Mouse (Mus musculus) macrophage (primary cell): ENCODE results near the gene Pik3r1. TPM values are rescaled to one million over a fixed set of nuclear protein-coding genes. Genes with fewer than 3 reads are reported as not detected.

Source experiments
- H3K27ac ChIP-seq: fragments of 350-480 bp; formaldehyde crosslinking; 2 replicates; pipeline ENCODE4 v1.9.0; 2021
- H3K36me3 ChIP-seq: fragments of 350-480 bp; formaldehyde crosslinking; 2 replicates; pipeline ENCODE4 v1.9.0; 2021; ENCODE audit errors: inconsistent target
- H3K4me3 ChIP-seq: fragments of 350-480 bp; formaldehyde crosslinking; 2 replicates; pipeline ENCODE4 v1.9.0; 2021; ENCODE audit errors: inconsistent target
- H3K79me2 ChIP-seq: fragments of 350-480 bp; formaldehyde crosslinking; 2 replicates; pipeline ENCODE4 v1.9.0; 2021; ENCODE audit errors: inconsistent target
- WGBS: methylation state at CpG from one replicate; pipeline ENCODE4 v1.1.7; 2026; ENCODE audit warnings: inconsistent platforms; ENCODE audit not compliant: missing documents; 5-methylcytosine and 5-hydroxymethylcytosine counted together
- polyA plus RNA-seq: library from polyadenylated mRNA; stranded (reverse); fragments of 250-400 nt; gene quantifications from 3 replicates; pipeline ENCODE4 v1.2.4, GENCODE M21; 2018; ENCODE audit warnings: inconsistent platforms

Gene Pik3r1
- polyA plus RNA-seq, 1 experiment from 2014 or later, result 46.9 TPM

GRCm38 (mm10) chr13:101717836-101718235, 50.2 kb downstream of the Pik3r1 start:
- Histone ChIP-seq H3K27ac (no peak overlapping the region), H3K36me3 (peaks cover 8% of the 10 kb centered on the region; the same call in 1 of the 2 replicates), H3K4me3 (no peak overlapping the region), H3K79me2 (peaks cover 98% of the 10 kb centered on the region)
- 96% methylated on average over 6 of the region's 6 CpGs for WGBS

GRCm38 (mm10) chr13:101713429-101714088, 54.5 kb downstream of the Pik3r1 start:
- no peak overlapping the region for H3K27ac ChIP-seq
- 91% methylated on average over 11 of the region's 12 CpGs for WGBS

GRCm38 (mm10) chr13:101712720-101713428, 55.1 kb downstream of the Pik3r1 start:
- Histone ChIP-seq H3K79me2 (peaks cover 93% of the 10 kb centered on the region), H3K36me3 (peaks cover 31% of the 10 kb centered on the region), H3K4me3 (no peak overlapping the region), H3K27ac (no peak overlapping the region)
- WGBS, result 93% methylated on average over 9 of the region's 9 CpGs

More at GRCm38 (mm10) chr13:101713429-101714088, 54.5 kb downstream of the Pik3r1 start:
- Histone ChIP-seq H3K79me2 (peaks cover 94% of the 10 kb centered on the region), H3K36me3 (peaks cover 24% of the 10 kb centered on the region; the same call in 1 of the 2 replicates), H3K4me3 (no peak overlapping the region)

- WGBS, result 63% methylated on average over 9 of the region's 9 CpGs
- no peak overlapping the region for H3K27ac ChIP-seq
- H3K4me3 ChIP-seq, result no peak overlapping the region
- H3K36me3 ChIP-seq, result peaks cover 38% of the 10 kb centered on the region
- H3K79me2 ChIP-seq, result peaks cover 85% of the 10 kb centered on the region
Observed at GRCm38 (mm10) chr13:101712099-101712498, 55.9 kb downstream of the Pik3r1 start.

- WGBS, result 56% methylated on average over 2 of the region's 2 CpGs
- Histone ChIP-seq H3K36me3 (peaks cover 42% of the 10 kb centered on the region), H3K79me2 (peaks cover 83% of the 10 kb centered on the region), H3K4me3 (no peak overlapping the region), H3K27ac (no peak overlapping the region)
Observed at GRCm38 (mm10) chr13:101711301-101711700, 56.7 kb downstream of the Pik3r1 start.

GRCm38 (mm10) chr13:101709788-101710187, 58.2 kb downstream of the Pik3r1 start:
- Histone ChIP-seq H3K79me2 (peaks cover 76% of the 10 kb centered on the region), H3K4me3 (no peak overlapping the region), H3K27ac (no peak overlapping the region), H3K36me3 (peaks cover 50% of the 10 kb centered on the region)
- WGBS, result 87% methylated on average over 3 of the region's 3 CpGs

- Histone ChIP-seq H3K4me3 (no peak overlapping the region), H3K27ac (no peak overlapping the region), H3K79me2 (peaks cover 58% of the 10 kb centered on the region), H3K36me3 (peaks cover 61% of the 10 kb centered on the region)
- 73% methylated on average over 9 of the region's 9 CpGs for WGBS
Observed at GRCm38 (mm10) chr13:101707226-101707625, 60.8 kb downstream of the Pik3r1 start.

GRCm38 (mm10) chr13:101706426-101706825, 61.6 kb downstream of the Pik3r1 start:
- Histone ChIP-seq H3K36me3 (peaks cover 69% of the 10 kb centered on the region), H3K4me3 (no peak overlapping the region), H3K79me2 (peaks cover 50% of the 10 kb centered on the region), H3K27ac (no peak overlapping the region)
- 63% methylated on average over 7 of the region's 7 CpGs for WGBS

GRCm38 (mm10) chr13:101702096-101702775, 65.8 kb downstream of the Pik3r1 start:
- peaks cover 64% of the 10 kb centered on the region for H3K36me3 ChIP-seq
- H3K4me3 ChIP-seq, result no peak overlapping the region
- peaks cover 49% of the 10 kb centered on the region; the same call in 1 of the 2 replicates for H3K79me2 ChIP-seq
- 83% methylated on average over 14 of the region's 14 CpGs for WGBS
- H3K27ac ChIP-seq, result no peak overlapping the region

- Histone ChIP-seq H3K4me3 (no peak overlapping the region), H3K36me3 (peaks cover 61% of the 10 kb centered on the region), H3K79me2 (peaks cover 46% of the 10 kb centered on the region; the same call in 1 of the 2 replicates), H3K27ac (no peak overlapping the region)
- WGBS, result 88% methylated on average over 8 of the region's 8 CpGs
Observed at GRCm38 (mm10) chr13:101701632-101702031, 66.4 kb downstream of the Pik3r1 start.

GRCm38 (mm10) chr13:101699742-101700141, 68.3 kb downstream of the Pik3r1 start:
- Histone ChIP-seq H3K4me3 (no peak overlapping the region), H3K79me2 (peaks cover 44% of the 10 kb centered on the region; the same call in 1 of the 2 replicates), H3K36me3 (peaks cover 43% of the 10 kb centered on the region), H3K27ac (no peak overlapping the region)
- WGBS, result 41% methylated on average over 5 of the region's 5 CpGs

GRCm38 (mm10) chr13:101697966-101698365, 70.1 kb downstream of the Pik3r1 start:
- no peak overlapping the region for H3K4me3 ChIP-seq

GRCm38 (mm10) chr13:101697461-101697860, 70.6 kb downstream of the Pik3r1 start:
- peaks cover 34% of the 10 kb centered on the region for H3K36me3 ChIP-seq
- H3K4me3 ChIP-seq, result no peak overlapping the region
- WGBS, result 93% methylated on average over 5 of the region's 5 CpGs
- H3K27ac ChIP-seq, result no peak overlapping the region
- H3K79me2 ChIP-seq, result peaks cover 56% of the 10 kb centered on the region; the same call in 1 of the 2 replicates

More at GRCm38 (mm10) chr13:101697966-101698365, 70.1 kb downstream of the Pik3r1 start:
- Histone ChIP-seq H3K36me3 (peaks cover 40% of the 10 kb centered on the region), H3K79me2 (peaks cover 51% of the 10 kb centered on the region; the same call in 1 of the 2 replicates), H3K27ac (no peak overlapping the region)
- WGBS, result 81% methylated on average over 5 of the region's 5 CpGs

- 11% methylated on average over 7 of the region's 7 CpGs for WGBS
- H3K79me2 ChIP-seq, result peaks cover 62% of the 10 kb centered on the region
- no peak overlapping the region for H3K27ac ChIP-seq
- peaks cover 28% of the 10 kb centered on the region for H3K36me3 ChIP-seq
- no peak overlapping the region for H3K4me3 ChIP-seq
Observed at GRCm38 (mm10) chr13:101696827-101697226, 71.2 kb downstream of the Pik3r1 start.
